Mouse (Mus musculus) telencephalon, adult 2 months (tissue): ENCODE results near the gene Uaca.

Source experiments
- DNase-seq: peaks from one replicate; pipeline ENCODE4 v3.0.0-alpha.2; 2011; ENCODE audit warnings: low read depth, low spot score

Uaca gene

DNA sequence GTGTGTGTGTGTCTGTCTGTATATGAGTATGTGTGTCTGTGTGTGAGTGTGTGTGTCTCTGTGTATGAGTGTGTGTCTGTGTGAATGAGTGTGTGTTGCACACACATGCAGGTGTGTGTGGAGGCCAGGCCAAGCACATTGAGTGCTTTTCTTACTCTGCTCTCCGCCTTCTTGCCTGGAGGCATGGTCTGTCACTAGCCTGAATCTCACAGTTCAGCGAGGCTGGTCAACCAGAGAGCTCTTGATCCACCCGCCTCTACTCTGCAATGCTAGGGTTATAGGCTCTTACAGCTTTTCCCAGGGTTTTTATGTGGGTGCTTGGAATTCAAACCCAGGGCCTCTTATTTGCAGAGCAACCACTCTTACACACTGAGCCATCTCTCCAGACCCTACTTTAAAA lies 84.3 kb downstream of the Uaca start:
- DNase-seq = no peak

DNA sequence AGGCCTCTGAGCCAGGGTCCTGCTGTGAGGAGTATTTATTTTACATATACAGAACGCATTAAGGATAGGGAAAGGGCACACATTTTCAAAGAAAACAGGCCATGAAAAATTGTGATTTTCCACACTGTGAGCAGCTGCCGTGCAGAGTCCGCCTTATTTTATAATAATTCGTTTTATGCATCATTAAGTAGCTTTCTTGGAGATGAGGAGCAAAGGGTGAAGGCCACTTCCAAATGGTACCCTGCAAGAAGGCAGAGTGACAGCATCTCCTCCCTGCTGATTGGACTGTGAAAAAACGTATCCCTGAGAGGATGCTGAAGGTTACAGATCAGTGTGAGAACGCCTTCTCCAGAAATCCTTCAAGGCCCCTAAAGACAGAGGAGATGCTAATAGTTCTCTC lies 90.8 kb downstream of the Uaca start:
- no peak for DNase-seq

DNA sequence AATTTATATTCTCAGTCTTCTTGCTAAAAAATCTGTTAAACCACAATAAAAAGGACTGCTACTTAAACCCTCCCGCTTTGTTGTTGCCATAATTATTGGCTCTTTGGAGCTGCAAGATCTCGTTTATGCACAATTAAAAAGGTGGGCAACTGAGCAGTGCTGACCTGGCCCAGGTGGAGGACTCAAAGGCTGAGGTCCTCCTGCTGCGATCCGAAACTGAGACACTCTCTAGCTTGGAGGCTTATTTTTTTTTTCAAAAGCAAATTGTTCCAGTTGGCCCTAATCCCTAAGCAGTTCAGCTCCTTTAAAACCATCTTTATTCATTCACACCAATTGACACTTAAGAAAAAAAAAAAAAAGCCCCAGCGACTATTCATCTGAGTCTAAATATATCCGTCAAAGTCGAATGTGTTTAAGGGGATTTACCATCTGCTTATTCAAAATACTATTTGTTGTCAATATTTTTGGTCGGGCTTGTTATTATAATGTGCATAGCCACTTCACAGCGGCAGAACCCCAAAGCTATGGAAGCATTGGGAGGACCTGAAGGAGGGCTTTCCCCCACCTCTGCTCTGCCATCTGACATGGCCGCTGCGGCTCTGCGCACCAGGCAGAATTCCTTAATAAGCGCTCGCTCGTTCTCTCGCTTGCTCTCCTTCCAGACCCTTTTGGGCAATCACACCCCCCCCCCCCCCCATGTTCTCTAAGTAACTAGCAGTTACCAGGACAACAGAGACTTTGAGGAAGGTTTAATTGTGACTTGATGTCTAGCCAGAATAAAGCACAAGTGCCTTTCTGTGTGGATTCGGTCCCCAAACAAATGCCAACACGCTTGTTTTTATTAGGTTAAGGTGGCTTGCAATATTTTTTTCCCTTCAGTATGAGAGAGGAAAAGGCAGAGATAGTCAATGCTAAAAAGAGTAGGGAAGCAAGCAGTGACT lies 92.4 kb downstream of the Uaca start:
- DNase-seq = no peak

DNA sequence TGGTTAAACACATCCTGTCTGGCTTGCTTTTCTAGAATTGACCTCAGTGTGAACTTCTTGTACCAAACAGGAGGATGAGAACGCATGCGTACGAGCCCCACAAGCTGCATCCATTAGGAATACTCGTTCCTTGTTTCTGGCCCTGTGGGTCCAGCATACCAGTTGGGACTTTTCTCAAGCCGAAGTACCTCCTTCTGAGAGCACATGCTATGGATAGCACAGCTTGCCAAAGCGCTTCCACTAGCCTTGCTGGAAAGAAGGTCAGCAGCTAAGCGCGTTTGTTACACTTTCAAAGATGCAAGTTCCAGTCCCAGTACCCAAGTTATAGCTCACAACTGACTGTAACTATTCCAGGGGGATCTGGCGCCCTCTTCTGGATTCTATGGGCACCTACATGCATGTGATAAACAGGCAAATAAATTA lies 93.1 kb downstream of the Uaca start:
- DNase-seq = no peak

DNA sequence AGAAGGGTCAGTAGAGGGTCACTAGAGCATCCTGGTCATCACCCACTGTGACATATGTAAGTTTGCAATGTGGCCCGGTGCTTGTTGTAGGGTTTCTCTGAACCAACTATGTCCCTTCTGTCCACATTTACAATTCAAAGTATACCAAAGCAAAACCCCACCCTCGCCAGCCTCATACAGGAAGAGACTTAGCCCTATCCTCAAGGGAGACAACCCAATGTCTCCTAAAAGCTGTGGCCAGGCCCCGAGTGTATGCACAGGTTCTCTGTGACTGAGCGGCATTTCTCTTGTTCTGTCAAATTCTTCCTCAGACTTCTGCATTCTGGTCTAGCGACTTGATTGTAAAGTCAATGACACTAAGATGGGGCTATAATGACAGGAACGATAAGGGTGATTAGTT lies 99.2 kb downstream of the Uaca start:
- DNase-seq = no peak

DNA sequence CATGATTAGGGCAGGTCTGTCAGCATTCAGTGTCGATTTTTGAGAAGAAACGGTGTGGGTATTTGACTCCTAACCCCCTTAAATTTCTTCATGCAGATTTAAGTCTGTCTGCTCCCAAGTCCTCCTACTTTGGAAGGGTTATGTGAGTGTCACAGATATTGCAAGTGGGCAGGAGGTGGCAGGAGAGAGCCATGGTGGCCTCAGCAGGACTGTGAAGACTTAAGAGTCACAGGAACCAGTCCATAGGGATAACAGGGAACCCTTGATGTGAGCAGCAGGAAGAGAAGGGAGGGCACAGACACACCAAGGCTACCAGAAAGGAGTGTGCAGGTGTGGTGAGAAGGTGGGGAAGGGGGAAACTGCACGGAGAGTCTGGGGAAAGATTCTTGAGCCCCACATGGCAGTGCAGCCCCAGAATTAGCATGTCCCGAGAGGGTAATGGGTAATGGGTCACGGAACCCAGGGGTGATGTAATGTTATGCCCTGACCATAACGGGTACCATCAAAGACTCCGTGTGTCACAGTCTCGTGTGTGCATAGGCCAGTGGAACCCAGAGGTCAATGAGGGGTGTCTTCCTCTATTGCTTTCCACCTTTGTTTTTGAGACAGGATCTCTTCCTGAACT lies 101.3 kb downstream of the Uaca start:
- no peak for DNase-seq

DNA sequence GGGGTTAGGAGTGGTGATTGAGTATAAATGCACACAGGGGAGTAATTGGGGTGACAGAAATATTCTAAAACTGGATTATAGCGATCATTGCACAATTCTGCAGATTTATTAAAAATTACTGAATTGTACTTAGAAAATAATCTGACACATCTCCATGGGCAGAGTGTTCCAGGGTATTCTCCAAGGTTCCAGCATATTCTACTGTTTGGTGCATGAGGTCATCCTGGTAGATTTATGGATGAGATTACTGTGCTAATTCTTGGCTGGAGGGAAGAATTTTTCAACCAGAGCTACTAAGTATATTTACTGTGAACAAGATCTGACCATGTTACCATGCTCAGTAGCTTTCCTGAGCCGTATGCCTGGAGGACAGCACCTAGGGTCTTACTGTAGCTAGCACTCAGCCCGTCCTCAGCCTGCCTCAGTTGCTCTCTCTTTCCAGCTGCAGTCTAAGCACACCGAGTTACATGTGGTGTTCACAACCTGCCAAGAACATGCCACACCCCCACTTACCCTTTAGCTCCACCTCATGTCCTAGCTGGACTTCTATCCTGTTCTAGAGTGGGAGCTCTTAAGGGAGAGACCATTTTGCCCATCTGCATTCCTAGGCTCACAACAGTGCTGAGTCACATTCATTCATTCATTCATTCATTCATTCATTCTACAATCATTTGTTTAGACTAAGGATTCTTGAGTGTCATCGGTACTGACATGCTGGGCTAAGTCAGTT lies 104.1 kb downstream of the Uaca start:
- DNase-seq = no peak

DNA sequence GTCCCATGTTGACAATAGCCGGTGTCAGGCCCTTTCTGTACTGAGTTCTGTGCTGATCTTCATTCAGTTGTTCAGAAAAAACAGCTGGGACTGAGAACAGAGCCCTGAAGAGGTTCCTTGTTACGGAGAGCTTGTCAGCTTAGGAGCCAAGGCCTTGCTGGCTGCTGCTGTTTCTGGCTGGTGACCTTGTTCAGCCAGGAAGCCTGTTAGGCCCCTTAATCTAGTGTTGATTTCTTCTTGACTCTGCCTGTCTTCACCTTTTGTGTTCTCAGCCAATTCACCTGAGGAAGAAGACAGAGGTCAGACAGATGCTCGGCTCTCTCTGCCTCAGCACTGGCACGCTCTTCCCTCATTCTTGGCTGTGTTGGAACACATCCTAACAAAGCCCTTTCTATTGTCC lies 104.9 kb downstream of the Uaca start:
- DNase-seq = no peak

DNA sequence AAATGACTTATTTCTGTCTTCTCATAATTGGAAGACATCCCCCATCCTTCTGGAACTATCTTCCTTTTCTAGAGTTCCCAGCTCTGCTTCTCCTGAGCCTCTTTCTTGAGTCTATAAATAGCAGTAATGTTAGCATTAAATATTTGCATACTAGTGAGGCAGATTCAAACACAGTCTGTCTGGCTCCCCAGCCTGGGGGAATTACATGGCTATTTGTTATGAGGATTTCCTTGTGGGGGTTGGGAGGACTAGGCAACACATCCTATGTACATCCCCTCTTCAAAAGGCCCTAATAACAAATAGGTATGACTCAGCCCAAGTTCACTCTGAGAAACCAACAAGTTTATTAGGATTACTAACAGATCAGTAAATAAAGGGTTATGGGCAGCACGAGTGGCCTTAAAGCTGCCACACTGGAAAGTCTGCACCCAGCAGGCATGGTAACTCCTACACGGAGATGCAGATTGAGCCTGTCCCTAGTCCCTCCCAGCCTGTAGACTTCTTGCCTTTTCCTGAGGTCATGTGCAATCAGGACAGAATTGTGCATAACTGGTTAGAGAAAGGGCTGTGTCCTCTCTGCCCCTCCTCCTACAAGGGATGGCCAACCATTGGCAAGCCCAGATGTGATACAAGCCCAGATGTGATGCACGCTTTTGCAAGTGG lies 105.6 kb downstream of the Uaca start:
- DNase-seq = no peak

DNA sequence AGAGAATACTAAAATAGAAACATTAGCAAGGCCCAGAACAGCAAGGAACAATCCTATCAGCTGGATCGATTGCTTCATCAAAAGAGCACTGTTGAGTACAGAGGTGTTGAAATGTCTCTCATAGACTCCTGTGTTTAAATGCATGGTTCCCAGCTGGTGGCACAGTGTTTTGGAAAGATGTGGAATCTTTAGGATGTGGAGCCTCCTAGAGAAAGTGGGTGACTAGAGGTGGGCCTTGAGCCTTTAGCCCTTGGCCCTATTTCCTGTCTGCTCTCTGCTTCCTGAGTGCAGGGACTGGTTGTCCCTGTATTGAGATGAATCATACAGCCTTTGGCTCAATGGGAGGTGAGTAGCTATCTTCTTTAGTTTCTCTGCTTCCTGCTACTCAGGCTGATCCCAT lies 117.9 kb downstream of the Uaca start:
- DNase-seq = no peak

DNA sequence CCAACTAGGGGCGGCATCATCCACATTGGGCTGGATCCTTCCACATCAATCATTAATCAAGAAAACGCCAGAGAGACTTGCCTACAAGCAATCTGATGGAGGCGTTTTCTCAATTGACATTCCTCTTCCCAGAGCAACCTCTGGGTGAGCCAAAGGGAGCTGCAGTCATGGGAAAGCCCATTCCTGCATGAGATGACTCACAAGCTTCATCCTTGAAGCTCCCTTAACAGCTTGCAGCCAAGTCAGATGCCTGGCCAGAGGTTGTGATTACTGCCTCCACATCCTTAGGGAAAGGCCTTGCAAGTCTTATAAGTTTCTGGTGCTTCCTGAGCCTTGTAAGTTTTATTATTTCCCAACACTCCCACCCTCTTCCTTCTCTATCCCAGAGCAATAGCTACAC lies 119.3 kb downstream of the Uaca start:
- no peak for DNase-seq

DNA sequence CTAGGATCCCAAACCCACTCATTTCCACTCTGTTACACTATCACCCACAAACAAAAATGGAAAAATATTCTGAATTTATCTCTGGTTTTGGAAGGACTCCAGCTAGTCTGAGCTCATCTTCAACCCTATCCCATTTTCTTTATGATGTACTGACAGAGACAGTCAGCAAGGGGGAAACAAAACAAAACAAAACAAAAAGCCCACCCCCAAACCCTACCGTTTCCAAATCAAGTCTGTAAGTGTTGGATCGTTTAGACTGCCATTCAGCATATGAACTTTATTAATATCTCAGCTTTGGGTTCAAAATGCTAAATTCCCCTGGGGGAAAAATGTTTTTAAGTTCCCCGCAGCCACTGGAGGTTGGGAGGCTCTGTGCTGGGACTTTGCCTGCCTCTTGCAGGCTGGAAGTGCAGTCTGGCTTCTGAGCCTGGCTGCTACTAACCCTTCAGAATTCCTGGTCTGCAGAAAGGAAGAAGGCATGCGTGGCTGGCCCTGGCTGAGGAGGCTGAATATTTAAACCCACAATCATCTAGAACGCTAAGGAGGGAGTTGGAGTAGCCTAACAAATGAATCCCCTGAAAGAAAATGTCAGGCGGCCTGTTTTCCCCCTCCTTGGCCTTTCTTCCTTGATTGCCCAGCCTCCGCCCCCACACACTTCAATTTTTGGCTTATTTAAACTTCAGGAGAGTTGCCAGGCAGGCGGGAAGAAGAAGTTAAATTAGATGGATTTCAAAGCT lies 125.8 kb downstream of the Uaca start:
- no peak for DNase-seq

DNA sequence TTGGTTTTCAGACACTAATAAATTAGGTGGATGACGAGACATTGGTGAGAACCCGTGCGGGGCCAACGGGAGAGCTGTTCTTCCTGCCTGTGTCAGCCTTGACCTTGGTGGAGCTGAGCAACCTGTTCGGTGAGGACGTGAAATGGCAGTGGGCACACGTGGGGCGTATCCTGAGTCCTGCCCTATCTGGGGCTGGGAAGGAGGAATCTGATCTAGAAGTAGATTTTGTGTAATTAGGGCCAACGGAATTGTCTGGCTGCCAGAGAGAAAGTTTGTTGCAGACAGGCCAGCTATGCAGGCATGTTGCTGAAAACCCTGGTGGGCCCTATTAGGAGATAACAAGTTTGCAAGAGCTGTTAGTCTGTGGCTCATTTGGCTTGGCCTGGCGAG lies 126.3 kb downstream of the Uaca start:
- no peak for DNase-seq

DNA sequence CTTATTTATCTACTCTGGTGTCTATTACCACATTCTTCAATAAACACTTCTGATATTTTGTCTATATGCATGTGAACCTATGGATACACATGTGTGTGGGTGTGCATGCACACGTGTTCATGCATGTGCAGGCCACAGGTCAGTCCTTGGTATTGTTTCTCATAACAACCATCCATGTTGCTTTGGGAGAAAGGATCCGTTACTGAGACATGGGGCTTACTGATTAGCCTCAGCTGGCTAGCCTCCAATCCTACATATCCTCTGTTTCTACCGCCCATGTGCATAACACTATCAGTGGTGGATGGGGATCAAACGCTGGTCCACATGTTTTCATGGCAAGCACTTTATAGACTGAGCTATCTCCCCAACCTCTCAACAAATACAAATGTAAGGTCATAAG lies 126.9 kb downstream of the Uaca start:
- DNase-seq = no peak

DNA sequence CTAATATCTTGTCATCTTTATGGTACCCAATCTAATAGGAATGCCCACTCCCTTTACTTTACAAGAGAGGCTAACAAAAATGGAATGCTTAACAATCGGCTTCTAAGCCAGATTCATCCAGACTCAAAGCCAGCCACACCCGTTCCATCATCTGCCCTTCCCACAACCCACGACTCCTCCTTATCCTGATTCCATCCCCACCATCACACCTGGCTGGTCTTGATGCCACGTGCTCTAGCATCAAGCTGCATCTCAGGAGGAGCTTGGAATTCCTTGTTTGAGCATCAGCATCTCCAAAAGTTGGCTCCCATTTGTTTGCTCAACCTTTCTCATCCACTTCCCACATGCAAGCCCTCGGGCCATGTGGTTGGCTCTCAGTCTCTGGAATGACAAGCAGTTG lies 127.5 kb downstream of the Uaca start:
- no peak for DNase-seq

DNA sequence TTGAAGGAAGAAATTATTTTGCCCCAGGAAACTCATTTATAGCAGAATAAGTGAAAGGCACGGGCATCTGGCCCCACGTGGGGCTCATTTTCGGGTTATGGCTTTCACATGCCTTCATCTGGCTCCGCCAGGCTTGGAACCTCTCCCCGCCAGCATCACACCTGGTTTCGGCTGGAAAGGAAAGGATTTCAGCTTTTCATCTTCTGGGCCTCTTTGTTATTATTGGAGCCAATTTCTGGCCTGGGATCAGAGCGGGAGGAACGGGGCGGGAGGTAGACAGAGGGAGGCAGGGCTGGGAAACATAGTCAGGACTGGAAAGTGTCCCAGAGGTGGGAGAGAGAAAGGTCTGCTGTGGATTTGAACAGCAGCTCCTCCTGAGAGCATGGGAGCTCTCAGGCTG lies 132.0 kb downstream of the Uaca start:
- DNase-seq = no peak

DNA sequence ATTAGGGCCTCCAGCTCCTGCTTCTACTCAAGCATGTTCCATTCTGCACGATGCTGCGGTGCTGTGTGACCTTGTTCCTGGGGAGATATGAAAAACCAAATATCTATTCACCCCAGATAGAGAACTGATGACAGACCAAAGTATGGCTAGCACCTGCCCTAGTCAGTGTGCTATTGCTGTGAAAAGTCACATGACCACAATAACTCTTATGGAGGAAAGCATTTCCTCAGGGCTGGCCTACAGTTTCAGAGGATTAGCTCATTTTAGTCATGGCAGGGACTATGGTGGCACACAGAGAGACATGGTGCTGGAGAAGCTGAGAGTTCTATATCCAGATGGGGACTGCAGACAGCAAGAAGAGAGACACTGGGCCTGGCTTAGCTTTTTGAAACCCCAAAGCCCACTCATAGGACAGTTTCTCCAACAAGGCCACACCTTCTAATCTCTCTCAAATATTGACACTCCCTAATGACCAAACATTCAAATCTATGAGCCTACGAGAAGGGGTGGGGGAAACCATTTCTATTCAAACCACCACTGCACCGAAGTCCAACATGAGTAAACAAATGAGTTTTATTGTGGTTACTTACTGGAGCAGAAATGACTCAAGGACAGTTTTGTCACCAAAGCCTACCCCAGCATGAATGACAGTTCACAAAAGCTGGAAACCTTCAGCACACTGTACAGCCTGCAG lies 135.1 kb downstream of the Uaca start:
- no peak for DNase-seq
